Mouse (Mus musculus) liver, adult 2 months (tissue): ENCODE results near the gene Rnft1.

Source experiments
- CTCF ChIP-seq: fragments of 200-500 bp; IDR thresholded peaks from 2 replicates; pipeline ENCODE4 v1.5.1; 2011; ENCODE audit warnings: low read depth, low read length, control low read depth
- POLR2A ChIP-seq: fragments of 200-500 bp; IDR thresholded peaks from 2 replicates; pipeline ENCODE4 v1.6.1; 2011; ENCODE audit warnings: low read length, control low read depth; ENCODE audit not compliant: insufficient read depth; ENCODE audit errors: extremely low read depth

DNA sequence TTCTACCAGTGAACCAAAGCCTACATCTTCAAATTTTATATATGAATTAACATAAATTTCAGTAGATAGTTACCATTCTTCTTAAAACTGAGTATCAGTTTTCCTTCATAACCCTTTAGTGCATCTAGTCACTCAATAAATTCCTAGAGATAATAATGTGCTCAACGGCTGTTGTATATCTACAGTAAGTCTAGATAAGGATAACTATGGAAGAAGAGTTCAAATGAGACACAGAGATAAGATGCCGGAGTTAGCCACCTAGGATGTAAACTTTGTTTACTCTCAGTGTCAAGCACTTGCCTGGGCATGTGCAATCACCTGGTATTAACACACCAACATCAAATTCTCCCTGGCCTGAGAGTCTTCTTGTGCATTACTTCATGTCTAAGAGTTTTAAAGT lies 22.9 kb downstream of the Rnft1 start:
- TF ChIP-seq CTCF, result no peak
- no peak for TF ChIP-seq POLR2A
